Mouse (Mus musculus): Measurements from ENCODE around the gene Rab35. TPM values are rescaled to one million over a fixed set of nuclear protein-coding genes. Genes with fewer than 3 reads are reported as not detected.

Rab35 gene
- total RNA-seq, 2 experiments from 2014 or later: 28.1 to 31.2 TPM

Small RNA genes within 50 kb of the gene (microRNA-seq; reads per million reads assigned to microRNA genes)
- 0 reads per million in 2 experiments for gene Mir7030 (ENCODE audit: borderline replicate concordance in 2 of 2)

Other genes with a start within 250 kb of the Rab35 start
- under 1 TPM; 0.29 to 0.61 TPM for gene Msi1, start 202.3 kb upstream of the Rab35 start, total RNA-seq (2021)
- gene Pla2g1b, start 165.6 kb upstream of the Rab35 start, total RNA-seq (2021): not detected
- gene Sirt4, start 147.2 kb upstream of the Rab35 start, total RNA-seq (2021): 10 to 100 TPM; 13.8 to 14.1 TPM
- gene Pxn, start 125.2 kb upstream of the Rab35 start, total RNA-seq (2021): 10 to 100 TPM; 70.0 to 78.1 TPM
- gene Rplp0, start 72.4 kb upstream of the Rab35 start, total RNA-seq (2021): 100 to 1,000 TPM; 558 to 572 TPM
- 10 to 100 TPM; 26.1 to 30.7 TPM for gene Gcn1l1, start 66.7 kb upstream of the Rab35 start, total RNA-seq (2021)
- gene Bicdl1, start 99.7 kb downstream of the Rab35 start, total RNA-seq (2021): 1 to 10 TPM; 2.1 to 3.2 TPM
- 1 to 10 TPM; 1.4 to 1.8 TPM for gene Cit, start 213.4 kb downstream of the Rab35 start, total RNA-seq (2021)

Measured in gastrocnemius, postnatal 25 days (tissue).